Mouse (Mus musculus) CH12.LX (cell line): Measurements from ENCODE around the gene Tfe3.
"Not testable (repeated sequence)": the region's sequence is repeated elsewhere in the genome, so short reads cannot be mapped to it uniquely, and the experiment has no call there.

ENCODE experiments used
- BHLHE40 ChIP-seq: IDR thresholded peaks from 2 replicates; pipeline ENCODE4 v1.6.1; 2011; ENCODE audit warnings: mild to moderate bottlenecking, low read depth, low read length, improper control_type of control experiment
- CHD1 ChIP-seq: IDR thresholded peaks from 2 replicates; pipeline ENCODE4 v1.6.1; 2012; ENCODE audit warnings: low read depth, low read length, improper control_type of control experiment, inconsistent platforms
- CHD2 ChIP-seq: IDR thresholded peaks from 2 replicates; pipeline ENCODE4 v1.6.1; 2011; ENCODE audit warnings: low read length, improper control_type of control experiment
- CTCF ChIP-seq, 2 experiments: IDR thresholded peaks in 1 of 2; conservative IDR thresholded peaks in 1 of 2; 2 replicates each; pipeline ENCODE4 v1.5.1; 2011 to 2012; ENCODE audit warnings: low read depth in 2 of 2, low read length in 2 of 2, improper control_type of control experiment in 1 of 2, inconsistent platforms in 1 of 2, mild to moderate bottlenecking in 1 of 2, moderate library complexity in 1 of 2
- ELF1 ChIP-seq: IDR thresholded peaks from 2 replicates; pipeline ENCODE4 v1.6.1; 2014; ENCODE audit warnings: low read depth, mild to moderate bottlenecking, inconsistent platforms, low read length, improper control_type of control experiment
- EP300 ChIP-seq: IDR thresholded peaks from 2 replicates; pipeline ENCODE4 v1.6.1; 2011; ENCODE audit warnings: low read length, improper control_type of control experiment
- GABPA ChIP-seq: IDR thresholded peaks from 2 replicates; pipeline ENCODE4 v1.6.1; 2012; ENCODE audit warnings: low read depth, low read length, improper control_type of control experiment, inconsistent platforms; ENCODE audit not compliant: insufficient replicate concordance
- HCFC1 ChIP-seq: IDR thresholded peaks from 2 replicates; pipeline ENCODE4 v1.6.1; 2012; ENCODE audit warnings: low read depth, mild to moderate bottlenecking, inconsistent platforms, low read length, improper control_type of control experiment
- JUN ChIP-seq: IDR thresholded peaks from 2 replicates; pipeline ENCODE4 v1.6.1; 2011; ENCODE audit warnings: low read depth, mild to moderate bottlenecking, low read length, improper control_type of control experiment, moderate library complexity; ENCODE audit not compliant: insufficient read depth
- MAX ChIP-seq: IDR thresholded peaks from 2 replicates; pipeline ENCODE4 v1.6.1; 2011; ENCODE audit warnings: low read length, improper control_type of control experiment
- POLR2A ChIP-seq: IDR thresholded peaks from 2 replicates; pipeline ENCODE4 v1.6.1; 2011; ENCODE audit warnings: low read depth, mild to moderate bottlenecking, improper control_type of control experiment, low read length
- RCOR1 ChIP-seq: conservative IDR thresholded peaks from 2 replicates; pipeline ENCODE4 v1.6.1; 2012; ENCODE audit warnings: low read depth, mild to moderate bottlenecking, inconsistent platforms, low read length, improper control_type of control experiment
- ZKSCAN1 ChIP-seq: IDR thresholded peaks from 2 replicates; pipeline ENCODE4 v1.6.1; 2012; ENCODE audit warnings: low read depth, inconsistent platforms, low read length, improper control_type of control experiment, borderline replicate concordance

GRCm38 (mm10) chrX:7716058-7716457 is 46.3 kb upstream of the Tfe3 start:
- not testable (repeated sequence) for TF ChIP-seq ZKSCAN1; HCFC1; MAX; CHD2; RCOR1; BHLHE40; CTCF (conservative IDR thresholded peaks at IDR 0.05 in 1 of 2, IDR thresholded peaks at IDR 0.05 in 1 of 2; ENCODE audit: low read depth in 2 of 2, low read length in 2 of 2); CHD1; ELF1; POLR2A; JUN; EP300; GABPA
